Mouse (Mus musculus): ENCODE measurements at regions not wholly inside any gene's neighbourhood (a gene's known extent, or its start where the extent isn't known, plus 50 kb on each side); places are given as distances from the start of the nearest gene placed in this dataset.

DNA sequence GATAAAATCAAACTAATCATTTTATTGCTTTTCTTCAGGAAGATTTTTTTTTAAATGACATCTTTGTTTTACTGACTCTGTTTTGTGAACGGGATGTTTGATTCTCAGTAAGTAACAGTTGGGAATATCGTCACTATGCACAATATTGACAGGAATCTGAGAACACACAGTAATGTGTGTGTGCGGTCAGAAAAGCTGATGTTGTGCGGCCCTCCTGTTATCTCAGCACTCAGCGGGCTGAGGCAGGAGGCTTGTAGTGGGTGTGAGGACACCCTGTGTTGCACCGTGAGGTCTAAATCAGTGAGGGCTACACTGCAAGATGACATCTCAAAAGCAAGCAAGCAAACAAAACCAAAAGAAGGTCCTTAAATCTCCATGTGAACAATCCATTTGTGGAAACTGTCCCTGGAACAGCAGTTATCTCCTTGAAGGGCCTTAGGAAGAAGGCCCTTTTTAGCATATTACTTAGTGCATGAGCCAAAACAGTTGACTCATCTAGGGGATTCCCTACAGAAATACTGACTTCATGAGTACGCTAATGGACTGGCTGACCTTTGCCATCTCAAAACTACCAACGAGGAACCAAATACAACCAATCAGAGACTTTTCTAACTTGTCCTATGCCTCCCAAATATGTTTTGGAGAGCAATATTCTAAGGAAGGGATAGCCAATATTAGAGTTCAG is 181.2 kb upstream of the Marcks start:
- TF ChIP-seq POLR2A (IDR thresholded peaks at IDR 0.05; ENCODE audit: borderline replicate concordance, extremely low read depth, insufficient read depth, insufficient read length, poor library complexity, severe bottlenecking), result no peak
- TF ChIP-seq CTCF (IDR thresholded peaks at IDR 0.05; ENCODE audit: borderline replicate concordance, extremely low read depth, insufficient read depth, insufficient read length), result no peak
